Mouse (Mus musculus): ENCODE measurements around the gene Alkbh2.

The Alkbh2 gene

DNA sequence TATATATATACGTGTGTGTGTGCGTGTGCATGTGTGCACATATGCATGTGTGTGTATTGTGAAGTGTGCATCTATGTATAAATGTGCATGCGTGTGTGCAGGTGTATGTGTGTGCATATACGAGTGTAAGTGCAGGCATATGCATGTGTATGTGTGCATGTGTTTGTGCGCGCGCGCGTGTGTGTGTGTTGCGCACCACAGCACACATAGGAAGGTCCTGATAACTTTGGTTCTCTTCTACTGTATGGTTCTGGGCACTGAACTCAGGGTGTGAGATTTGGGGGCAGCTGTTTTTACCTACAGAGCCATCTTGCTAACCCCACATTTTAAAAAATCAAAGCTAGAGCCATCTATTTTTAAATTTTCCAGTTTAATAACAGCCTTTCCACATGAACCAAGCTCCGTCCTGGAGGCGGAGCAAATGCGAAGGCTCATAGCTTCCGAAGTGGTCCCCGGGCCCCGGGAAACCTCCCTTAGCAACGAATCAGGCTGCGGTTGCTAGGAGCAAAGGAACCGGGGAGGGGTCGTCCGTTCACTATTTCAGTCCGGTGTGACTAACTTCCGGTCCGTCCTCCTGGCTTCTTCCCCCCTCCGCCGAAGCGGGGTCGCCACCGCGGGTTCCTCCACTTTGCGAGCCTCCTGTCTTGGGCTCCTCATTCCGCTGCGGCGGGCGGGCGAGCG is 28.2 kb downstream of the Alkbh2 start:
- DNase-seq, result peak; percentile 93

GRCm38 (mm10) chr5:114091057-114091807 is 36.8 kb downstream of the Alkbh2 start, which contains the start of gene Svop:
Gene Svop, minus strand, starts transcription at chr5:114091570.
- peak; percentile 78 for DNase-seq

GRCm38 (mm10) chr5:114090421-114091013 is 37.5 kb downstream of the Alkbh2 start:
- no peak for DNase-seq

- DNase-seq, result no peak
These were observed 40.0 kb downstream of the Alkbh2 start for GRCm38 (mm10) chr5:114087875-114088480.

GRCm38 (mm10) chr5:114085501-114085900 is 42.5 kb downstream of the Alkbh2 start:
- DNase-seq, result no peak

DNA sequence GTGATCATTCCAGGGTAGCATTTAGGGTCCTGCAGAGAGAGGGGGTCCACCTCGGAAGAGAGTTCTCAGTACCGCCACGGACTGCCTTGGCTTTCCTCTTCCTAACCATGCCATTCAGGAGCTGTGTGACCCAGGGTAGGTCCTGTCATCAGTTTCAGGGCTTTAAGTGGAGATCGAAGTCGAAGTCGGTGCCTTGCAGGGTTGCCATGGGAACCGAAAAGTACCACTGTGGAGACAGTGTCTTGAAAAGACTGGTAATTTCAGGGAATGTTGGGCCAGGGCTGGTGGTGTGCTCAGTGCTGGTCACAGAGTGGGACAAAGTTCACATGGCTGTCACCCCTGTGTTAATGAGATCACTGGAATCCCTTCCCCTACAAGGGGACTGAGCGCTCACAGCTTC is 51.0 kb downstream of the Alkbh2 start:
- DNase-seq, result no peak

Data from right cerebral cortex, postnatal 4 days (tissue).